Mouse (Mus musculus) lung, adult 2 months (tissue): Measurements from ENCODE around the gene Csnka2ip.

Source experiments
- CTCF ChIP-seq: fragments of 200-500 bp; IDR thresholded peaks from 2 replicates; pipeline ENCODE4 v1.5.1; 2011; ENCODE audit warnings: mild to moderate bottlenecking, low read length, control low read depth; ENCODE audit not compliant: insufficient read depth
- POLR2A ChIP-seq: fragments of 200-500 bp; IDR thresholded peaks from 2 replicates; pipeline ENCODE4 v1.6.1; 2011; ENCODE audit warnings: low read depth, mild to moderate bottlenecking, control low read depth, low read length, borderline replicate concordance; ENCODE audit errors: extremely low read depth

- TF ChIP-seq POLR2A = no peak
- TF ChIP-seq CTCF = no peak
Observed at GRCm38 (mm10) chr16:64586262-64586619, 16.0 kb downstream of the Csnka2ip start.
